Mouse (Mus musculus): ENCODE data around the gene Sh2b3. TPM values are rescaled to one million over a fixed set of nuclear protein-coding genes. Genes with fewer than 3 reads are reported as not detected.

The Sh2b3 gene
- polyA plus RNA-seq, 1 experiment from 2014 or later = 17.8 TPM

- Histone ChIP-seq H3K4me1 (ENCODE audit: insufficient read depth, low read length) (0 out of 2 replicates have a peak, but pooled peaks cover 3% of the 10 kb centered on the region), H3K9me3 (ENCODE audit: low read length) (no peaks in the 10 kb centered on the region), H3K4me2 (replicated peaks; ENCODE audit: low read depth, low read length) (no peak overlapping the region), H3K27ac (ENCODE audit: low read length) (no peak overlapping the region), H3K27me3 (ENCODE audit: insufficient read depth, low read length) (no peaks in the 10 kb centered on the region), H3K9ac (replicated peaks; ENCODE audit: low read length) (no peak overlapping the region), H3K4me3 (ENCODE audit: low read length) (no peak overlapping the region), H3K36me3 (ENCODE audit: insufficient read depth, low read length) (peaks cover 52% of the 10 kb centered on the region)
- no peak for ATAC-seq (ENCODE audit: low FRiP score, low TSS enrichment)
- 79% methylated on average over 3 of the region's 3 CpGs for WGBS
These were observed 16.8 kb downstream of the Sh2b3 start for GRCm38 (mm10) chr5:121820657-121821056.

GRCm38 (mm10) chr5:121820161-121820560 is 17.3 kb downstream of the Sh2b3 start:
- ATAC-seq (ENCODE audit: low FRiP score, low TSS enrichment) = no peak
- H3K36me3 ChIP-seq (ENCODE audit: insufficient read depth, low read length) = peaks cover 56% of the 10 kb centered on the region

GRCm38 (mm10) chr5:121819559-121819958 is 17.9 kb downstream of the Sh2b3 start:
- no peak overlapping the region for H3K4me3 ChIP-seq (ENCODE audit: low read length)
- H3K27me3 ChIP-seq (ENCODE audit: insufficient read depth, low read length) = no peaks in the 10 kb centered on the region
- no peaks in the 10 kb centered on the region for H3K9me3 ChIP-seq (ENCODE audit: low read length)
- no peak for ATAC-seq (ENCODE audit: low FRiP score, low TSS enrichment)
- 0 out of 2 replicates have a peak, but pooled peaks cover 3% of the 10 kb centered on the region for H3K4me1 ChIP-seq (ENCODE audit: insufficient read depth, low read length)
- H3K27ac ChIP-seq (ENCODE audit: low read length) = no peak overlapping the region
- H3K4me2 ChIP-seq (replicated peaks; ENCODE audit: low read depth, low read length) = no peak overlapping the region
- 86% methylated on average over 5 of the region's 5 CpGs for WGBS
- peaks cover 56% of the 10 kb centered on the region for H3K36me3 ChIP-seq (ENCODE audit: insufficient read depth, low read length)
- H3K9ac ChIP-seq (replicated peaks; ENCODE audit: low read length) = no peak overlapping the region

More at GRCm38 (mm10) chr5:121820161-121820560, 17.3 kb downstream of the Sh2b3 start:
- Histone ChIP-seq H3K27ac (ENCODE audit: low read length) (no peak overlapping the region), H3K9me3 (ENCODE audit: low read length) (no peaks in the 10 kb centered on the region), H3K9ac (replicated peaks; ENCODE audit: low read length) (no peak overlapping the region), H3K4me3 (ENCODE audit: low read length) (no peak overlapping the region), H3K4me1 (ENCODE audit: insufficient read depth, low read length) (0 out of 2 replicates have a peak, but pooled peaks cover 3% of the 10 kb centered on the region), H3K27me3 (ENCODE audit: insufficient read depth, low read length) (no peaks in the 10 kb centered on the region), H3K4me2 (replicated peaks; ENCODE audit: low read depth, low read length) (no peak overlapping the region)
- WGBS = 84% methylated on average over 2 of the region's 2 CpGs

GRCm38 (mm10) chr5:121818862-121819261 is 18.6 kb downstream of the Sh2b3 start:
- Histone ChIP-seq H3K9ac (replicated peaks; ENCODE audit: low read length) (no peak overlapping the region), H3K4me3 (ENCODE audit: low read length) (no peak overlapping the region), H3K9me3 (ENCODE audit: low read length) (no peaks in the 10 kb centered on the region), H3K4me1 (ENCODE audit: insufficient read depth, low read length) (0 out of 2 replicates have a peak, but pooled peaks cover 3% of the 10 kb centered on the region), H3K4me2 (replicated peaks; ENCODE audit: low read depth, low read length) (no peak overlapping the region), H3K27ac (ENCODE audit: low read length) (no peak overlapping the region), H3K36me3 (ENCODE audit: insufficient read depth, low read length) (peaks cover 62% of the 10 kb centered on the region), H3K27me3 (ENCODE audit: insufficient read depth, low read length) (no peaks in the 10 kb centered on the region)
- no peak for ATAC-seq (ENCODE audit: low FRiP score, low TSS enrichment)
- WGBS = 92% methylated on average over 4 of the region's 4 CpGs

- no peaks in the 10 kb centered on the region for H3K27me3 ChIP-seq (ENCODE audit: insufficient read depth, low read length)
- WGBS = 94% methylated on average over 7 of the region's 7 CpGs
- H3K4me2 ChIP-seq (replicated peaks; ENCODE audit: low read depth, low read length) = no peak overlapping the region
- H3K9ac ChIP-seq (replicated peaks; ENCODE audit: low read length) = no peak overlapping the region
- peaks cover 66% of the 10 kb centered on the region for H3K36me3 ChIP-seq (ENCODE audit: insufficient read depth, low read length)
- no peak for ATAC-seq (ENCODE audit: low FRiP score, low TSS enrichment)
- H3K27ac ChIP-seq (ENCODE audit: low read length) = no peak overlapping the region
- no peak overlapping the region for H3K4me3 ChIP-seq (ENCODE audit: low read length)
- H3K4me1 ChIP-seq (ENCODE audit: insufficient read depth, low read length) = no peaks in the 10 kb centered on the region
- no peaks in the 10 kb centered on the region for H3K9me3 ChIP-seq (ENCODE audit: low read length)
These were observed 19.0 kb downstream of the Sh2b3 start for GRCm38 (mm10) chr5:121818401-121818800.

GRCm38 (mm10) chr5:121817551-121817950 is 19.9 kb downstream of the Sh2b3 start:
- H3K4me1 ChIP-seq (ENCODE audit: insufficient read depth, low read length) = no peaks in the 10 kb centered on the region
- H3K4me3 ChIP-seq (ENCODE audit: low read length) = no peak overlapping the region
- no peak overlapping the region for H3K9ac ChIP-seq (replicated peaks; ENCODE audit: low read length)
- no peak overlapping the region for H3K27ac ChIP-seq (ENCODE audit: low read length)
- WGBS = 82% methylated on average over 9 of the region's 9 CpGs
- no peaks in the 10 kb centered on the region for H3K27me3 ChIP-seq (ENCODE audit: insufficient read depth, low read length)
- no peak for ATAC-seq (ENCODE audit: low FRiP score, low TSS enrichment)
- H3K9me3 ChIP-seq (ENCODE audit: low read length) = no peaks in the 10 kb centered on the region
- H3K36me3 ChIP-seq (ENCODE audit: insufficient read depth, low read length) = peaks cover 73% of the 10 kb centered on the region
- no peak overlapping the region for H3K4me2 ChIP-seq (replicated peaks; ENCODE audit: low read depth, low read length)

GRCm38 (mm10) chr5:121816611-121817010 is 20.8 kb downstream of the Sh2b3 start:
- H3K4me3 ChIP-seq (ENCODE audit: low read length) = no peak overlapping the region
- peaks cover 82% of the 10 kb centered on the region for H3K36me3 ChIP-seq (ENCODE audit: insufficient read depth, low read length)
- ATAC-seq (ENCODE audit: low FRiP score, low TSS enrichment) = no peak
- WGBS = 89% methylated on average over 2 of the region's 2 CpGs
- H3K9me3 ChIP-seq (ENCODE audit: low read length) = no peaks in the 10 kb centered on the region
- H3K4me1 ChIP-seq (ENCODE audit: insufficient read depth, low read length) = no peaks in the 10 kb centered on the region
- no peaks in the 10 kb centered on the region for H3K27me3 ChIP-seq (ENCODE audit: insufficient read depth, low read length)
- no peak overlapping the region for H3K27ac ChIP-seq (ENCODE audit: low read length)
- H3K9ac ChIP-seq (replicated peaks; ENCODE audit: low read length) = no peak overlapping the region
- no peak overlapping the region for H3K4me2 ChIP-seq (replicated peaks; ENCODE audit: low read depth, low read length)

GRCm38 (mm10) chr5:121815867-121816380 is 21.5 kb downstream of the Sh2b3 start:
- no peaks in the 10 kb centered on the region for H3K27me3 ChIP-seq (ENCODE audit: insufficient read depth, low read length)
- no peak overlapping the region for H3K4me2 ChIP-seq (replicated peaks; ENCODE audit: low read depth, low read length)
- no peak for ATAC-seq (ENCODE audit: low FRiP score, low TSS enrichment)
- 86% methylated on average over 8 of the region's 8 CpGs for WGBS
- no peak overlapping the region for H3K27ac ChIP-seq (ENCODE audit: low read length)
- H3K4me1 ChIP-seq (ENCODE audit: insufficient read depth, low read length) = no peaks in the 10 kb centered on the region
- no peak overlapping the region for H3K4me3 ChIP-seq (ENCODE audit: low read length)
- H3K9ac ChIP-seq (replicated peaks; ENCODE audit: low read length) = no peak overlapping the region
- H3K36me3 ChIP-seq (ENCODE audit: insufficient read depth, low read length) = peaks cover 84% of the 10 kb centered on the region
- no peaks in the 10 kb centered on the region for H3K9me3 ChIP-seq (ENCODE audit: low read length)

- Histone ChIP-seq H3K27ac (ENCODE audit: low read length) (no peak overlapping the region), H3K4me2 (replicated peaks; ENCODE audit: low read depth, low read length) (no peak overlapping the region), H3K36me3 (ENCODE audit: insufficient read depth, low read length) (peaks cover 84% of the 10 kb centered on the region), H3K9me3 (ENCODE audit: low read length) (no peaks in the 10 kb centered on the region), H3K9ac (replicated peaks; ENCODE audit: low read length) (no peak overlapping the region), H3K4me3 (ENCODE audit: low read length) (no peak overlapping the region), H3K4me1 (ENCODE audit: insufficient read depth, low read length) (no peaks in the 10 kb centered on the region), H3K27me3 (ENCODE audit: insufficient read depth, low read length) (no peaks in the 10 kb centered on the region)
- peak; percentile 35 for ATAC-seq (ENCODE audit: low FRiP score, low TSS enrichment)
- 59% methylated on average over 3 of the region's 3 CpGs for WGBS
These were observed 22.4 kb downstream of the Sh2b3 start for GRCm38 (mm10) chr5:121815067-121815466.

GRCm38 (mm10) chr5:121813744-121814143 is 23.7 kb downstream of the Sh2b3 start:
- Histone ChIP-seq H3K4me1 (ENCODE audit: insufficient read depth, low read length) (no peaks in the 10 kb centered on the region; the same call in 1 of the 2 replicates), H3K36me3 (ENCODE audit: insufficient read depth, low read length) (peaks cover 82% of the 10 kb centered on the region), H3K9ac (replicated peaks; ENCODE audit: low read length) (no peak overlapping the region), H3K4me3 (ENCODE audit: low read length) (no peak overlapping the region), H3K4me2 (replicated peaks; ENCODE audit: low read depth, low read length) (no peak overlapping the region), H3K27me3 (ENCODE audit: insufficient read depth, low read length) (no peaks in the 10 kb centered on the region), H3K27ac (ENCODE audit: low read length) (no peak overlapping the region), H3K9me3 (ENCODE audit: low read length) (no peaks in the 10 kb centered on the region)
- 87% methylated on average over 10 of the region's 10 CpGs for WGBS
- no peak for ATAC-seq (ENCODE audit: low FRiP score, low TSS enrichment)

All from kidney, embryonic 16.5 days (tissue).